Mouse (Mus musculus) CH12.LX (cell line): ENCODE results near the gene Sik3. TPM values are rescaled to one million over a fixed set of nuclear protein-coding genes. Genes with fewer than 3 reads are reported as not detected.

ENCODE experiments used
- DNase-seq: peaks from one replicate; pipeline ENCODE4 v3.0.0-alpha.2; 2013; ENCODE audit errors: extremely low read depth
- H3K27ac ChIP-seq: 2 replicates; pipeline ENCODE4 v1.5.1; 2012; ENCODE audit warnings: low read depth, mild to moderate bottlenecking, control low read depth, moderate library complexity; ENCODE audit not compliant: insufficient read depth
- H3K27me3 ChIP-seq: replicated peaks from 2 replicates; pipeline ENCODE3; 2012; ENCODE audit warnings: inconsistent platforms
- H3K36me3 ChIP-seq, 2 experiments: replicated peaks in 1 of 2; 2 replicates each; pipeline versions ENCODE3 to v1.6.1; 2012; ENCODE audit warnings: inconsistent platforms in 1 of 2, low read length in 1 of 2, mild to moderate bottlenecking in 1 of 2, mixed read lengths in 1 of 2, moderate library complexity in 1 of 2; ENCODE audit not compliant: control insufficient read depth in 1 of 2, insufficient read depth in 1 of 2
- H3K4me1 ChIP-seq, 2 experiments: 2 replicates each; pipeline ENCODE4 v1.6.1; 2012; ENCODE audit warnings: inconsistent platforms in 1 of 2, moderate library complexity in 1 of 2; ENCODE audit not compliant: insufficient read depth in 2 of 2, control insufficient read depth in 1 of 2
- H3K4me2 ChIP-seq: 2 replicates; pipeline ENCODE4 v1.6.1; 2012; ENCODE audit warnings: low read depth, mild to moderate bottlenecking, control low read depth; ENCODE audit not compliant: poor library complexity, insufficient read depth, severe bottlenecking
- H3K4me3 ChIP-seq, 3 experiments: fragments of 150-350 bp in 1 of 3; sonication (generic) in 1 of 3; replicated peaks in 1 of 3; 2 replicates each; pipeline versions ENCODE3 to v1.5.1; 2011 to 2012; ENCODE audit warnings: low read depth in 2 of 3, low read length in 2 of 3, mild to moderate bottlenecking in 2 of 3, moderate library complexity in 2 of 3, control low read depth in 1 of 3, improper control_type of control experiment in 1 of 3, inconsistent platforms in 1 of 3, mixed read lengths in 1 of 3; ENCODE audit not compliant: poor library complexity in 1 of 3
- H3K79me2 ChIP-seq: replicated peaks from 2 replicates; pipeline ENCODE4 v1.6.1; 2012; ENCODE audit warnings: mild to moderate bottlenecking, moderate library complexity; ENCODE audit not compliant: control insufficient read depth, poor library complexity, insufficient read depth, severe bottlenecking; ENCODE audit errors: extremely low read depth
- H3K9ac ChIP-seq: 2 replicates; pipeline ENCODE4 v1.6.1; 2012; ENCODE audit warnings: low read depth, mild to moderate bottlenecking, control low read depth, moderate library complexity; ENCODE audit not compliant: insufficient read depth
- H3K9me3 ChIP-seq: replicated peaks from 2 replicates; pipeline ENCODE3; 2012; ENCODE audit warnings: low read length, inconsistent platforms, mixed read lengths
- CHD1 ChIP-seq: IDR thresholded peaks from 2 replicates; pipeline ENCODE4 v1.6.1; 2012; ENCODE audit warnings: low read depth, low read length, improper control_type of control experiment, inconsistent platforms
- CTCF ChIP-seq, 2 experiments: IDR thresholded peaks in 1 of 2; conservative IDR thresholded peaks in 1 of 2; 2 replicates each; pipeline ENCODE4 v1.5.1; 2011 to 2012; ENCODE audit warnings: low read depth in 2 of 2, low read length in 2 of 2, improper control_type of control experiment in 1 of 2, inconsistent platforms in 1 of 2, mild to moderate bottlenecking in 1 of 2, moderate library complexity in 1 of 2
- ELF1 ChIP-seq: IDR thresholded peaks from 2 replicates; pipeline ENCODE4 v1.6.1; 2014; ENCODE audit warnings: low read depth, mild to moderate bottlenecking, inconsistent platforms, low read length, improper control_type of control experiment
- ETS1 ChIP-seq: conservative IDR thresholded peaks from 2 replicates; pipeline ENCODE4 v1.6.1; 2012; ENCODE audit warnings: low read depth, mild to moderate bottlenecking, inconsistent platforms, low read length, improper control_type of control experiment, moderate library complexity
- GABPA ChIP-seq: IDR thresholded peaks from 2 replicates; pipeline ENCODE4 v1.6.1; 2012; ENCODE audit warnings: low read depth, low read length, improper control_type of control experiment, inconsistent platforms; ENCODE audit not compliant: insufficient replicate concordance
- HCFC1 ChIP-seq: IDR thresholded peaks from 2 replicates; pipeline ENCODE4 v1.6.1; 2012; ENCODE audit warnings: low read depth, mild to moderate bottlenecking, inconsistent platforms, low read length, improper control_type of control experiment
- IRF4 ChIP-seq: IDR thresholded peaks from 2 replicates; pipeline ENCODE4 v1.6.1; 2014; ENCODE audit warnings: low read depth, mild to moderate bottlenecking, inconsistent platforms, low read length, improper control_type of control experiment
- JUND ChIP-seq: conservative IDR thresholded peaks from 2 replicates; pipeline ENCODE4 v1.6.1; 2011; ENCODE audit warnings: low read depth, low read length, improper control_type of control experiment
- KAT2A ChIP-seq: IDR thresholded peaks from 2 replicates; pipeline ENCODE4 v1.6.1; 2012; ENCODE audit warnings: low read length, improper control_type of control experiment, inconsistent platforms; ENCODE audit not compliant: insufficient replicate concordance
- MAFK ChIP-seq: IDR thresholded peaks from 2 replicates; pipeline ENCODE4 v1.6.1; 2011; ENCODE audit warnings: low read length, improper control_type of control experiment; ENCODE audit not compliant: insufficient replicate concordance
- MXI1 ChIP-seq: IDR thresholded peaks from 2 replicates; pipeline ENCODE4 v1.6.1; 2011; ENCODE audit warnings: mild to moderate bottlenecking, low read depth, low read length, improper control_type of control experiment
- MYC ChIP-seq: IDR thresholded peaks from 2 replicates; pipeline ENCODE4 v1.6.1; 2011; ENCODE audit warnings: low read depth, mild to moderate bottlenecking, improper control_type of control experiment, low read length
- NRF1 ChIP-seq: IDR thresholded peaks from 2 replicates; pipeline ENCODE4 v1.6.1; 2014; ENCODE audit warnings: low read depth, mild to moderate bottlenecking, inconsistent platforms, low read length, improper control_type of control experiment, moderate library complexity
- RAD21 ChIP-seq: IDR thresholded peaks from 2 replicates; pipeline ENCODE4 v1.6.1; 2011; ENCODE audit warnings: low read depth, mild to moderate bottlenecking, low read length, improper control_type of control experiment, moderate library complexity
- RCOR1 ChIP-seq: conservative IDR thresholded peaks from 2 replicates; pipeline ENCODE4 v1.6.1; 2012; ENCODE audit warnings: low read depth, mild to moderate bottlenecking, inconsistent platforms, low read length, improper control_type of control experiment
- TBP ChIP-seq: conservative IDR thresholded peaks from 2 replicates; pipeline ENCODE4 v1.6.1; 2011; ENCODE audit warnings: low read depth, low read length, improper control_type of control experiment
- TCF12 ChIP-seq: IDR thresholded peaks from 2 replicates; pipeline ENCODE4 v1.6.1; 2014; ENCODE audit warnings: low read depth, mild to moderate bottlenecking, inconsistent platforms, low read length, improper control_type of control experiment
- UBTF ChIP-seq: IDR thresholded peaks from 2 replicates; pipeline ENCODE4 v1.6.1; 2012; ENCODE audit warnings: low read depth, mild to moderate bottlenecking, inconsistent platforms, low read length, improper control_type of control experiment, moderate library complexity
- USF1 ChIP-seq: IDR thresholded peaks from 2 replicates; pipeline ENCODE4 v1.6.1; 2014; ENCODE audit warnings: low read depth, mild to moderate bottlenecking, inconsistent platforms, low read length, improper control_type of control experiment
- USF2 ChIP-seq: conservative IDR thresholded peaks from 2 replicates; pipeline ENCODE4 v1.6.1; 2011; ENCODE audit warnings: low read depth, low read length, improper control_type of control experiment
- ZNF384 ChIP-seq: IDR thresholded peaks from 2 replicates; pipeline ENCODE4 v1.6.1; 2012; ENCODE audit warnings: low read depth, low read length, improper control_type of control experiment, inconsistent platforms
- dilution Hi-C: fragments of 300-500 bp; cut with MboI; formaldehyde crosslinking; loops from 2 replicates; pipeline ENCODE4 v1.14.3; 2020; ENCODE audit warnings: low sequenced_read_pairs; ENCODE audit not compliant: extremely low pct_unique_long_range_greater_than_20kb, extremely low pct_ligation_motif_present
- in situ Hi-C: fragments of 300-500 bp; cut with MboI; formaldehyde crosslinking; loops from 3 replicates; pipeline ENCODE4 v1.14.3; 2019; ENCODE audit warnings: low sequenced_read_pairs, low pct_ligation_motif_present, low pct_unique_long_range_greater_than_20kb, mixed read lengths
- polyA plus RNA-seq: library from polyadenylated mRNA; unstranded; fragments of >175 nt; gene quantifications from 2 replicates; pipeline ENCODE4 v1.2.1, GENCODE M21; 2012; ENCODE audit warnings: low read depth; ENCODE audit not compliant: insufficient read length
- total RNA-seq, 2 experiments: library from RNA; depleted of rRNA; stranded (reverse); fragments of 300-350 nt in 1 of 2; fragments of >200 nt in 1 of 2; gene quantifications; 2 replicates each; pipeline ENCODE4 v1.2.3; 2012 to 2014

Sik3 gene
- total and polyA plus RNA-seq, 3 experiments, result 14.9 to 29.8 (median 21.4) TPM

- Histone ChIP-seq H3K79me2 (peaks cover 26% of the 10 kb centered on the region), H3K9me3 (no peaks in the 10 kb centered on the region), H3K27ac (0 out of 2 replicates have a peak overlapping the region, but pooled peaks have one; percentile 23), H3K36me3 (peaks cover 0 to 5% of the 10 kb centered on the region in 2 experiments), H3K27me3 (no peaks in the 10 kb centered on the region), H3K4me1 (peaks cover 23 to 66% of the 10 kb centered on the region in 2 experiments), H3K4me3 (peak overlapping the region; percentile 62 to 92 (median 71)), H3K4me2 (peak overlapping the region; percentile 90), H3K9ac (peak overlapping the region; percentile 64)
- TF ChIP-seq ELF1 (no peak), KAT2A (no peak), USF2 (no peak), JUND (no peak), MYC (no peak), CHD1 (no peak), CTCF (conservative IDR thresholded peaks at IDR 0.05 in 1 of 2, IDR thresholded peaks at IDR 0.05 in 1 of 2; ENCODE audit: low read depth in 2 of 2, low read length in 2 of 2) (no peak), HCFC1 (no peak), ZNF384 (no peak), RAD21 (no peak), MAFK (no peak), GABPA (no peak), TBP (no peak), RCOR1 (no peak), TCF12 (no peak), ETS1 (no peak), NRF1 (no peak), USF1 (no peak)
- in situ Hi-C loops, result no loop called here
- no peak for DNase-seq
- dilution Hi-C loops, result no loop called here
Observed at GRCm38 (mm10) chr9:46011094-46011970, 1.3 kb upstream of the Sik3 start.

- in situ Hi-C loops (no loop called here), dilution Hi-C loops (no loop called here)
- Histone ChIP-seq H3K36me3 (peaks cover 4 to 20% of the 10 kb centered on the region in 2 experiments), H3K9ac (peak overlapping the region; percentile 95), H3K4me2 (peak overlapping the region; percentile 97), H3K9me3 (no peaks in the 10 kb centered on the region), H3K79me2 (peaks cover 41% of the 10 kb centered on the region), H3K4me1 (peaks cover 19 to 65% of the 10 kb centered on the region in 2 experiments), H3K27me3 (no peaks in the 10 kb centered on the region), H3K4me3 (peak overlapping the region; percentile 91 to 98 (median 92)), H3K27ac (peak overlapping the region; percentile 88)
- no peak for TF ChIP-seq TCF12
- 0 out of 2 replicates have a peak, but pooled peaks have one; percentile 22 for TF ChIP-seq IRF4
- TF ChIP-seq CHD1, result peak; percentile 21; the same call in 1 of the 2 replicates
- TF ChIP-seq UBTF, result peak; percentile 57; the same call in 1 of the 2 replicates
- TF ChIP-seq MXI1, result peak; percentile 25; the same call in 1 of the 2 replicates
- peak; percentile 35 for DNase-seq
Observed at GRCm38 (mm10) chr9:46013009-46013586, 478 bp downstream of the Sik3 start.
